Mouse (Mus musculus) erythroblast, embryonic 14.5 days (primary cell): Measurements from ENCODE around the gene Foxo3.

Source experiments
- GATA1 ChIP-seq: IDR thresholded peaks from 2 replicates; pipeline ENCODE4 v1.6.1; 2012; ENCODE audit warnings: low read length, inconsistent platforms, mixed read lengths
- TAL1 ChIP-seq: IDR thresholded peaks from 3 replicates; pipeline ENCODE4 v1.6.1; 2012; ENCODE audit warnings: low read length, inconsistent platforms, mixed read lengths

DNA sequence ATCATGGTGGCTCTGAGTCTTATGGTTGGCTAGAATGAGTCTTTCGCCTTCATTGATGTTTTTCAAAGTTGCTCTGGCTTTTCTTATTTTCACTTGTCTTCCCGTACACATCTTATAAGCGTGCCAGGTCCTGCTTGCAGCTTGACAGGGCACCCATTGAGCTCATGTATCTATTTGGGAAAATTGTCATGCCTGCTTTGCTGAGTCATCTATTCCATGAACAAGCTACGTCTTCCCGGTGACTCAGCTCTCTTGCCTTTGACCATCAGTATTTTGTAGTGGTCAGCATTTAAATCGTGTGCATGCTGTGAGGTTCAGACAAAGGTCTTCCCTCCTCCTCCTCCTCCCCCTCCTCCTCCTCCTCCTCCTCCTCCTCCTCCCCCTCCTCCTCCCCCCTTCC is 22.9 kb upstream of the Foxo3 start:
- no peak for TF ChIP-seq TAL1
- no peak for TF ChIP-seq GATA1
